Mouse (Mus musculus): ENCODE measurements around the gene Sirt3.

DNA sequence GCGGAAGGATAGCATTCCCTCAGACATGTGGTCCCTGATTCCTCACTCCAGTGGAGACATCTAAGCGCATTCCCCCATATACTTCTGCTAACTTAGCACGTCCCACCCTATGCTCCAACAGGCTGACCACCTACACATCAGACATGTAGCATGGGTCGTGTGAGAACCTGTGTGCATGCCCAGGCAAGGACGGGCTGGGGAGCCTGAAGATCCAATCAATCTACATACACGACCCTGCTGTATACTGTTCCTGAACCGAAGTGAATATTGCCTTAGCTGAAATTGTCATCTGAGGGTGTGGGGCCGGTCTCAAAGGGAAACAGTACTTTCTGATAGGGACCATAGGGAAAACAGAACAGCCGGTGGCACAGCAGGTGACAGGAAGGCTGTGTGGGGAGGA is 26.9 kb downstream of the Sirt3 start:
- TF ChIP-seq POLR2A (IDR thresholded peaks at IDR 0.05; ENCODE audit: insufficient read depth, low read length) (no peak), CTCF (IDR thresholded peaks at IDR 0.05; ENCODE audit: low read depth, low read length) (no peak), EP300 (IDR thresholded peaks at IDR 0.05; ENCODE audit: insufficient read depth, low read depth, low read length) (no peak)
